Mouse (Mus musculus) left cerebral cortex, postnatal 36 days (tissue): ENCODE measurements at regions not wholly inside any gene's neighbourhood (a gene's known extent, or its start where the extent isn't known, plus 50 kb on each side); places are given as distances from the start of the nearest gene placed in this dataset.

Experiments
- DNase-seq, 2 experiments: peaks; one replicate each; pipeline ENCODE4 v3.0.0; 2021 to 2022; ENCODE audit warnings: low spot score in 2 of 2, mixed read lengths in 1 of 2
- intact Hi-C: fragments of 180-260 bp; cut with DNase I; formaldehyde crosslinking; loops from one replicate; pipeline ENCODE4 v1.15.1; 2025

DNA sequence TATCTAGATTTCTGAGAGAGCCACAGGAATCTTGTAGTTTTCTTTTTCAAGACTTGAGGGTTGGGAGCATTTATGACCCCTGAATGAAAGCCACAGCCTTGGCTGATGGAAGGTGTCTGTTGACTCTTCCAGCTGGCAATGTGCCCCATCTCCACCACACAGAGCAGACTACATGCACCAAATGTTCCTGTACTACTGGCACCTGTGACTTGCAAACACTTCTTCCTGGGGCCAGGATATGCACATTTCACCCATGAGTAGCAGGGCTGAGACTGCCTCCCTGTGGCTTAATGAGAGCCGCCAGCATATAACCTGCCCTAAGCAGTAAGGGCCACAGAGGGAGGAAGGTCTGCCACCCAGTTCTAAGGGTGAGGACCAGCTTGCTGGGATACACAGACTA lies 390.5 kb upstream of the Spred2 start:
- intact Hi-C loops: no loop called here
- DNase-seq: no peak

DNA sequence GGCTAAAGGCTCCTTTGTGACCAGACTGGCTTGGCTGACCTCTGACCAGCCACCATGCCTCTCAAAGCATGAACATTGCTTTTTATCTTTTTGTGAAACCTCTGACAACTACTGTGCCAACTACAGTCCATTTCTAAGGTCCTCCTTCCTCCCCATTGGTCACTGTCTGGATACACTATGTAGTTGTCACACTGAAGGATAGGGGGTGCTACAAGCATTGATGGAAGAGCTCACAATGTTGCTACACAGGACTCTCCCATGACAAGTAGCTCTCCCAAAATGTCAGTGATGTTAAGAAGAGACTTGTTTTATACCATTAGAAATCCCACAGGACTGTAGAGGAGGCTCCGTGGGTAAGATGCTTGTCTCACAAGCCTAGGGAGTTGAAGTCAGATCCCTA lies 389.0 kb upstream of the Spred2 start:
- intact Hi-C loops: no loop called here
- no peak for DNase-seq

DNA sequence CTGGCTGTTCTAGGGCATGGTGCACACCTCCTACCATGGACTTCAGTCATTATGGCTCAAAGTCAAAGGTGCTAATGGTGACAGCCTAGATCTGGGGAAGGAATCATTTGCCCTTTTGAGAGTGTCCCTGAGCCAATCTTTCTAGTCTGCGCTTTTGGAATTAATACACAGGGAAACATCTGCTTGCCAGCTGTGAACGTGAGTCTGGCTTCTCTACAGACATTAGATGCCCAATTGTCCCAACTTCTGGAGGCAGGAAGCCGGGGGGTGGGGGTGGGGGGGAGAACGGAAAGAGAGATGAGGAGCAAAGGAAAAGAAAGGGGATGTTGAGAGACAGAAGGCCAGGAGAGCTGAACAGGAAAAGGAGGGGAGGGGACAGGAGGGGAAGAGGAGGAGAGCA lies 377.9 kb upstream of the Spred2 start:
- no peak for DNase-seq
- intact Hi-C loops: no loop called here

- intact Hi-C loops: no loop called here
- no peak for DNase-seq
Measured at GRCm38 (mm10) chr11:19554316-19554946, 369.7 kb upstream of the Spred2 start.

DNA sequence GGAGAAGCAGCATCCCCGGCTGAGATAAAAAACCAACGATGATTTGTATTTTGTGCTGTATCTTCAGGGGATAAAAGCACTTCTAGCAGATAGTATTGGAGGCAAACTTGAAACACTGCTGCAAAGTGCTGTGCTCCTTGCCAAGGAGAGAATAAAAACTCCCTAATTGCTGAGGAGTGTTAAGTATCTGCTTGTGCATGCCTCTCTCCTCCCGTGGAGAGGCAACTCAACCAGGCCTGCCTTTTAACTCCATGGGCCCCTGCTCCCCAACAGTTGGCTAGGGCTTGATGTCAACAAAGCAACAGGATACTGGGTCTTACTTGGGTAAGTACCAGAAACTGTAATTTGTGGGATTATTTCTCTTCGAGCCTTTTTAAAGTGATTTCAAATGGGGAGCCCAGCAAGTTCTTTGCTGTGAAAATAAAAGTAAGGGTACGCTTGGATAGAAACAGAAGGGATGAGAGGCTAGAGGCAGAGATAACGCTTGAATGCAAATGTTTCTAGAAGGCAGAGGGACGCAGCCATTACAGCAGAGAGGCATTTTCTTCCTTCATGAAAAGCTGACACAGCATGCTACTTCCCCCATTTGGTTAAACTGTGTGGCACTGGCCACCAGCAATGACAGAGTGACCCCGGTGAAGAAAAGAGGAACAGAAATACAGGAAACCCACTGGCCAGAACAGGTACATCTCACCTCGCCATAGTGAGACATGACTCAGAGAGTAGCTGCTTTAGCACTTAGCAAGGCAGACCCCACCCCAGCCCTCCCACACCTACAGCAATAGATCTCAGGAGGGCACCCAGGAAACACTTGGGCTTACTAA lies 369.0 kb upstream of the Spred2 start:
- DNase-seq: no peak
- intact Hi-C loops: no loop called here

- DNase-seq: no peak
- intact Hi-C loops: no loop called here
Measured at GRCm38 (mm10) chr11:19560452-19560851, 363.7 kb upstream of the Spred2 start.

GRCm38 (mm10) chr11:19562668-19563067 lies 361.5 kb upstream of the Spred2 start:
- intact Hi-C loops: no loop called here
- no peak for DNase-seq

- intact Hi-C loops: no loop called here
Measured at GRCm38 (mm10) chr11:19585228-19585627, 338.9 kb upstream of the Spred2 start.

GRCm38 (mm10) chr11:19592506-19593355 lies 331.4 kb upstream of the Spred2 start:
- DNase-seq: no peak
- intact Hi-C loops: no loop called here

More at GRCm38 (mm10) chr11:19585228-19585627, 338.9 kb upstream of the Spred2 start:
- no peak for DNase-seq

DNA sequence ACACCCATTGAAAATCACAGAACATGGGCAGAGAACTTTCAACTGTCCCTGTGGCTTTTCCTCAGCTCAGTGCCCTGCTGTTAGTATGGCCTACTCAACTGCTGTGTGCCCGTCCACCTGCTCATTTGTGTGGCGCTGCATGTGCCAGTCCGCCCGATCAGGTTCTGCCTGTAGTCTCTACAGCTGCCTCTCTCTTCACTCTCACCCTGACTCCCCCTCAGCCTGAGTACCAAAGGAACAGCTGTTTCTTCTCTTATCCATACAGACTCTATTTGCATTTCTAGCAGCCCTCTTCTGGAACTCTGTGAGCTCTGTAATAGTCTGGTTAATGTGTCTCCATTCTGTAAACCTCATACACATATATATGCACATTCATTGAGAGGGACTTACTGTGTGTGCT lies 329.1 kb upstream of the Spred2 start:
- intact Hi-C loops: no loop called here
- DNase-seq: no peak

DNA sequence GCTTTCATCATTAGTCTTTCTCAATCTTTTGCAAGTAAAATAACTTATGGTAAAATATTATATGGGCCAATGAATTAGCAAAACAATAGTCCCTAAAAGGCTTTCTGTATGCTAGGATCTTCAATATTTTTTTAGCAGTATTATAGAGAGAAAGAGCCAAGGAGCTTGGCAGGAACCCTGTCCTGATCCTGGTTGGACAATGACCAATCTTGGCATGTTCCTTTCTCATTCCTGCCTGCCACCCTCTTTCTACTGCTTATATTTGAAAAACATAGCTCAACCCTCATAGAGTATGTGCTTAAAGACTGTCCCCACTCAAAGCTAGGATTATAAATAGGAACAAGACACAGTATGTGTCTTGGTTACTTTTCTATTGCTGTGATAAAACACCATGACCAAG lies 327.8 kb upstream of the Spred2 start:
- intact Hi-C loops: no loop called here
- DNase-seq: no peak

DNA sequence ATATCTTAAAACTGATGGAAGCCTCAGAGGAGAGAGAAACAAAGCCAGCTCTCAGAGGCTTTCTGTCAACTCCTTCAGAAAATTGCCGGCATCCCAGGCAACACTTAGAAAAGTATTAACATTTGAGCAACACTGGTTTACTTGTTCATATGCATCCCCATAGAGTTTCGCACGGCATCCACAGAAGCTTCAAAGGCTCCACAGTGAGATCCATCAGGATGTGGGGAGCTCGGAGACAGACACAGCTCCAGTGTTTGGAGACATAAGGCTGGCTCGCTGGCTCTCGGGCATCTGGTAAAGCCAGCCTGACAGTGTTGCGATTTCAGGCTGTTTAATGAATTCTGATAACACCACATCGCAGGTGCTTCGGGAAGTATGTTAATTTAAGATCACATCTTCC lies 324.7 kb upstream of the Spred2 start:
- no peak for DNase-seq

DNA sequence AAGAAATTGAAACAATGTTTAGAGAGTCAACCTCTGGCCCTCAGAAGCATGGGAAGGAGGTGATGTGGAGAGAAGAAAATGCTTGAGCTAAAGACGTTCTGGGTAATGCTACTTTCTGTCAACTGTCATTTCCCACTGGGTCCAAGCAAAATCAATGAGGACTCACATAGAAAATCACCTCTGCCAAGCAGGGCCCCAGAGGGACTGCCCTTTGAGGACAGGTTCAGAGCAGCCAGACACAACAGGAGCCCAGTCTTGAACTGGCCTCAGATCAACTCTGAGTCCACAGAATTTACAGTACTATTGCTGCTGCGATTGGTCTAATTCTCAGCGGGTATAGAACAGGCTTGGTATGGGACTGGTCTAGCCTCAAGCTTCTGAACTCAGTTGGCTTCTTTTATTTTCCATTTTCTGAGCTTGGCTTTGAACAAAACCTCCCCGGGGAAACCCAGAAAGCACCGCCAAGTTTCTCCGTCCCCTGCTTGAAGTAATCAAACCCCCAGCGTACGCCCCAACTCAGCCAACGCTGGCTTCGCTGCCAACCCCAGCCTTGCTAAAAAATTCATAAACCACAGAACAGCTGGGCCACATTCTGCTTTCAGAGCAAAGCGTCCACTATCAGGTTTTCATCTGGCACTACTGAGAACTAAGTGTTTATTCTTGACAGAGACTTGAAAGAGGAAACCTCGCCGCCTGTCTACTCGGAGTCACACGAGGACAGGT lies 322.8 kb upstream of the Spred2 start:
- intact Hi-C loops: no loop called here
- DNase-seq: no peak

More for the DNA sequence above, 324.7 kb upstream of the Spred2 start:
- intact Hi-C loops: no loop called here

GRCm38 (mm10) chr11:19602496-19602895 lies 321.7 kb upstream of the Spred2 start:
- intact Hi-C loops: no loop called here
- no peak for DNase-seq

DNA sequence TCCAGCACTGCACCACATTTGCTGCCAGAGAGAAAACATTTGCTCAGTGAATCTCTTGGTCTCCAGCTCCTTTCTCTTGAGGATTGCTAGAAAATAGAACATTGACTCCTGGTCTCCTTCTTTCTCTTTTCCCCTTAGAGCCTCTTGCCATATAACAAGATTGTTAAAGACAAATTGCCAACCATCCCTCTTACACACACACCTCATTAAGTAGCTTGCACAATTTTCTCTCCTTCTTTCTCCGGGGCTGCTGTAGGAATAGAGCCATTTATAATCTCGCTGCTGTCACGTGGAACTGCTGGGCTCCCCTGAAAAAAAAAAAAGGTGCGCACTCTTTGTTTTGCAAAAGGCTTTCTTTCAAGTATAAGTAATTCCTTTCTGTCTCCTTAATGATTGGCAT lies 318.6 kb upstream of the Spred2 start:
- intact Hi-C loops: no loop called here
- DNase-seq: no peak

GRCm38 (mm10) chr11:19606943-19607342 lies 317.2 kb upstream of the Spred2 start:
- intact Hi-C loops: no loop called here
- DNase-seq: no peak

- no peak for DNase-seq
- intact Hi-C loops: no loop called here
Measured at GRCm38 (mm10) chr11:19607941-19608340, 316.2 kb upstream of the Spred2 start.

DNA sequence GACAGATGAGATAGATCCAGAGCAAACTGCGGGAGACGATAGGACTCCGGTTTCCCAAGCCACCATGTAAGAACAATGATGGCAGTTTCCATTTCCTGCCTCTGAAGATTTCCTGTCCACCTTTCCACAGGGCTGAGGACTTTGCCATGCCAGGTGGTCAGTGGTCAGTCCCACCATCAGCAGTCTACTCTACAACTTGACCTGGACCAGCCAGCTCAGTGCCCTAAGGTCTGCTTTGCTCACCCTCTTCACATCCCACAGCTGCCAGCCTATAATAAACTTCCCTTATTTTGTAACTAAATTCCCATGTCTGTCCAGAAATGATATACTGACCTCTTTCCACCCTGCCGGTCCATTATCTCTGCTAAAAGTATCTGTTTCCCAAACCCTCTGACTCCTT lies 315.7 kb upstream of the Spred2 start:
- intact Hi-C loops: no loop called here
- no peak for DNase-seq

DNA sequence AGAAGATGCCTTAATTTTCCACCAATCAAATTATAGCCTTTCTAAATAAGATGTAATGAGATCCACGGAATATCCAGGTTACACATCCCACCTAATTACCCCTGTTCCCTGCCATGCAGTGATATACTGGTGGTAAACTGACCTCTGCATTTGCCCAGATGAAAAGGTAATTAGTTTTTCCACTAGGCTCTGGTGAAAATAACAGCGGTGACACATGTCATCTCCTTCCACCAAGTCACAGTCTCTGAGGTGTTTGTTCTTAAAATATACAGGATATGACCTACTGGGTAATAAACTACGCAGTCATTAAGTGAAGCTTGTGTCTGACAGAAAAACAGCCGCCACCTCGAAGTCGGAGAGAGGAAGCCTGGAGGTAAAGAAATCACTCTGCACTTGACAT lies 313.6 kb upstream of the Spred2 start:
- DNase-seq: no peak
- intact Hi-C loops: no loop called here

- DNase-seq: no peak
- intact Hi-C loops: no loop called here
Measured at GRCm38 (mm10) chr11:19611217-19611616, 313.0 kb upstream of the Spred2 start.
